Mouse (Mus musculus) hindbrain, embryonic 16.5 days (tissue): ENCODE results near the gene Ccl7. TPM values are rescaled to one million over a fixed set of nuclear protein-coding genes. Genes with fewer than 3 reads are reported as not detected.

Experiments
- ATAC-seq: fragments of 200-750 bp; cut with Nextera tagmentation; 2 replicates; pipeline ENCODE4 v1.8.0; 2017; ENCODE audit warnings: moderate TSS enrichment, moderate library complexity
- H3K27ac ChIP-seq: fragments of 300-500 bp; sonication (generic); 2 replicates; pipeline ENCODE4 v1.5.1; 2014; ENCODE audit warnings: low read depth, mild to moderate bottlenecking, control low read depth, low read length, moderate library complexity
- H3K27me3 ChIP-seq: fragments of 300-500 bp; sonication (generic); replicated peaks from 2 replicates; pipeline ENCODE4 v1.6.1; 2014; ENCODE audit warnings: low read length; ENCODE audit not compliant: control insufficient read depth, insufficient read depth
- H3K36me3 ChIP-seq: fragments of 300-500 bp; sonication (generic); 2 replicates; pipeline ENCODE4 v1.6.1; 2014; ENCODE audit warnings: mild to moderate bottlenecking, low read length, moderate library complexity, mixed read lengths; ENCODE audit not compliant: control insufficient read depth, insufficient read depth
- H3K4me1 ChIP-seq: fragments of 300-500 bp; sonication (generic); 2 replicates; pipeline ENCODE4 v1.6.1; 2014; ENCODE audit warnings: low read depth, low read length; ENCODE audit not compliant: control insufficient read depth, insufficient read depth
- H3K4me2 ChIP-seq: fragments of 300-500 bp; sonication (generic); 2 replicates; pipeline ENCODE4 v1.6.1; 2014; ENCODE audit warnings: mild to moderate bottlenecking, low read length, control low read depth, moderate library complexity
- H3K4me3 ChIP-seq: fragments of 300-500 bp; sonication (generic); 2 replicates; pipeline ENCODE4 v1.5.1; 2014; ENCODE audit warnings: mild to moderate bottlenecking, low read length, control low read depth, moderate library complexity
- H3K9ac ChIP-seq: fragments of 300-500 bp; sonication (generic); 2 replicates; pipeline ENCODE4 v1.6.1; 2014; ENCODE audit warnings: low read depth, mild to moderate bottlenecking, control low read depth, low read length, moderate library complexity
- H3K9me3 ChIP-seq: fragments of 300-500 bp; sonication (generic); 2 replicates; pipeline ENCODE4 v1.6.1; 2014; ENCODE audit warnings: mild to moderate bottlenecking, low read length, moderate library complexity; ENCODE audit not compliant: control insufficient read depth
- WGBS: fragments of 180-500 bp; shearing (Covaris S2); extraction: QIAGEN DNeasy Blood & Tissue Kit; methylation state at CpG from one replicate; pipeline ENCODE4 v1.1.7; 2014; 5-methylcytosine and 5-hydroxymethylcytosine counted together
- polyA plus RNA-seq: library from polyadenylated mRNA; unstranded; fragments of >200 nt; fragmentation: Nextera tagmentation; extraction: Ambion mirVana; gene quantifications from 2 replicates; pipeline ENCODE4 v1.2.1, GENCODE M21; 2015

Ccl7 gene
- polyA plus RNA-seq, 1 experiment from 2014 or later = 0.79 TPM

GRCm38 (mm10) chr11:82030171-82030570 lies 15.3 kb upstream of the Ccl7 start:
- Histone ChIP-seq H3K9me3 (no peaks in the 10 kb centered on the region), H3K27ac (no peak overlapping the region), H3K4me3 (no peak overlapping the region), H3K4me2 (no peak overlapping the region), H3K9ac (no peak overlapping the region), H3K27me3 (no peaks in the 10 kb centered on the region), H3K4me1 (peaks cover 4% of the 10 kb centered on the region; the same call in 1 of the 2 replicates), H3K36me3 (no peaks in the 10 kb centered on the region)
- WGBS = 82% methylated on average over 2 of the region's 2 CpGs
- no peak for ATAC-seq

DNA sequence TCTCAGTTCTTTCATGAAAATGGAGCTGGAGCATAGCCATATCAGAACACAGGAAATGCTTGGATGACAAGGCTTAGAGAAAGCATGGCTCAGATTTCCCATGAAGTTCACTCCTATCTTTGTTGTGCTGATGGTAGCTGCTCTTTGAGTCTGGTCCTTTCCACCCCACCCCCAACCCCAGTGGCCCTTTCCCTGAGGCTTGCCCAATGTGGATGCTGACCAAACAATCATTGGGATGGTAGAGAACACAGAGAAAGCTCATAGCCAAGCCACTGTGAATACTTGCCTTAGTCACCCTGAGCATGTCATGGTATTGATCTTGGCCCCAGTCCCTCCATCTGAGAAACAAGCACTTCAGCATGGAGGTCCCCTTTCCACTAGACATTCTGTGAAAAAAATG lies 13.4 kb upstream of the Ccl7 start:
- peaks cover 4% of the 10 kb centered on the region; the same call in 1 of the 2 replicates for H3K4me1 ChIP-seq
- H3K36me3 ChIP-seq = no peaks in the 10 kb centered on the region
- no peak overlapping the region for H3K9ac ChIP-seq
- ATAC-seq = no peak
- no peaks in the 10 kb centered on the region for H3K27me3 ChIP-seq
- no peak overlapping the region for H3K4me3 ChIP-seq
- no peaks in the 10 kb centered on the region for H3K9me3 ChIP-seq
- H3K27ac ChIP-seq = no peak overlapping the region
- no peak overlapping the region for H3K4me2 ChIP-seq

GRCm38 (mm10) chr11:82032678-82033344 lies 12.7 kb upstream of the Ccl7 start:
- Histone ChIP-seq H3K4me1 (peaks cover 4% of the 10 kb centered on the region; the same call in 1 of the 2 replicates), H3K27ac (peak overlapping the region; percentile 30; the same call in 1 of the 2 replicates), H3K4me3 (no peak overlapping the region), H3K36me3 (no peaks in the 10 kb centered on the region), H3K9me3 (no peaks in the 10 kb centered on the region), H3K9ac (no peak overlapping the region), H3K27me3 (no peaks in the 10 kb centered on the region), H3K4me2 (no peak overlapping the region)
- no peak for ATAC-seq
- WGBS = 31% methylated on average over 8 of the region's 8 CpGs

- Histone ChIP-seq H3K36me3 (no peaks in the 10 kb centered on the region), H3K27ac (no peak overlapping the region), H3K4me2 (no peak overlapping the region), H3K9ac (no peak overlapping the region), H3K4me3 (no peak overlapping the region), H3K9me3 (no peaks in the 10 kb centered on the region), H3K4me1 (peaks cover 4% of the 10 kb centered on the region; the same call in 1 of the 2 replicates), H3K27me3 (no peaks in the 10 kb centered on the region)
- ATAC-seq = no peak
- WGBS = 91% methylated on average over 7 of the region's 7 CpGs
Measured at GRCm38 (mm10) chr11:82034446-82034845, 11.1 kb upstream of the Ccl7 start.

DNA sequence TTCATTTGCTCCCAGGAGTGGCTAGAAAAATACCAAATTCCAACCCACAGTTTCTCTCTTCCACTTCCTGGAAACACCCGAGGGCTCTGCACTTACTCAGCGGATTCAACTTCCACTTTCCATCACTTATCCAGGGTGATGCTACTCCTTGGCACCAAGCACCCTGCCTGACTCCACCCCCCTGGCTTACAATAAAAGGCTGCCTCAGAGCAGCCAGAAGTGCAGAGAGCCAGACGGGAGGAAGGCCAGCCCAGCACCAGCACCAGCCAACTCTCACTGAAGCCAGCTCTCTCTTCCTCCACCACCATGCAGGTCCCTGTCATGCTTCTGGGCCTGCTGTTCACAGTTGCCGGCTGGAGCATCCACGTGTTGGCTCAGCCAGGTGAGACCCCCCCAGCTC lies 10.2 kb upstream of the Ccl7 start, which contains the start of gene Ccl2:
Gene Ccl2, plus strand, starts transcription at position 216 of the 400 bp plus-strand sequence.
- Histone ChIP-seq H3K4me1 (peaks cover 4% of the 10 kb centered on the region; the same call in 1 of the 2 replicates), H3K9ac (no peak within 1 kb of the TSS), H3K27ac (no peak within 1 kb of the TSS), H3K4me2 (no peak within 1 kb of the TSS), H3K27me3 (no peaks in the 10 kb centered on the region), H3K36me3 (no peaks in the 10 kb centered on the region), H3K9me3 (no peaks in the 10 kb centered on the region), H3K4me3 (no peak within 1 kb of the TSS)
- peak; percentile 92 for ATAC-seq
- WGBS = 38% methylated on average over 5 of the region's 5 CpGs

- Histone ChIP-seq H3K27me3 (no peaks in the 10 kb centered on the region), H3K36me3 (no peaks in the 10 kb centered on the region), H3K4me1 (peaks cover 4% of the 10 kb centered on the region; the same call in 1 of the 2 replicates), H3K4me3 (no peak overlapping the region), H3K27ac (no peak overlapping the region), H3K9ac (no peak overlapping the region), H3K9me3 (no peaks in the 10 kb centered on the region), H3K4me2 (no peak overlapping the region)
- ATAC-seq = no peak
- WGBS = 90% methylated on average over 2 of the region's 2 CpGs
Measured at GRCm38 (mm10) chr11:82035857-82036256, 9.7 kb upstream of the Ccl7 start.

- Histone ChIP-seq H3K4me3 (no peak within 1 kb of the TSS), H3K27ac (no peak within 1 kb of the TSS), H3K9ac (no peak within 1 kb of the TSS), H3K4me1 (no peaks in the 10 kb centered on the region), H3K27me3 (no peaks in the 10 kb centered on the region), H3K36me3 (no peaks in the 10 kb centered on the region), H3K9me3 (no peaks in the 10 kb centered on the region), H3K4me2 (no peak within 1 kb of the TSS)
- no peak for ATAC-seq
- 62% methylated on average over 2 of the region's 2 CpGs for WGBS
Measured at GRCm38 (mm10) chr11:82038535-82038934, 7.0 kb upstream of the Ccl7 start, which contains the start of gene Gm17268. TSS of gene Gm17268 (minus strand) at chr11:82038562.

- ATAC-seq = no peak
- Histone ChIP-seq H3K9ac (no peak overlapping the region), H3K27ac (no peak overlapping the region), H3K36me3 (no peaks in the 10 kb centered on the region), H3K4me3 (no peak overlapping the region), H3K27me3 (no peaks in the 10 kb centered on the region), H3K9me3 (no peaks in the 10 kb centered on the region), H3K4me2 (no peak overlapping the region), H3K4me1 (no peaks in the 10 kb centered on the region)
- WGBS = 75% methylated on average over 3 of the region's 3 CpGs
Measured at GRCm38 (mm10) chr11:82039132-82039660, 6.3 kb upstream of the Ccl7 start.

- WGBS = 83% methylated on average over 4 of the region's 4 CpGs
- no peak for ATAC-seq
Measured at GRCm38 (mm10) chr11:82041671-82042080, 3.8 kb upstream of the Ccl7 start.

More at GRCm38 (mm10) chr11:82041671-82042080, 3.8 kb upstream of the Ccl7 start:
- H3K36me3 ChIP-seq = no peaks in the 10 kb centered on the region
- no peak overlapping the region for H3K4me3 ChIP-seq
- H3K27me3 ChIP-seq = no peaks in the 10 kb centered on the region
- H3K4me1 ChIP-seq = no peaks in the 10 kb centered on the region
- no peak overlapping the region for H3K9ac ChIP-seq
- H3K9me3 ChIP-seq = no peaks in the 10 kb centered on the region
- H3K27ac ChIP-seq = no peak overlapping the region
- no peak overlapping the region for H3K4me2 ChIP-seq
